Mouse (Mus musculus) midbrain, embryonic 15.5 days (tissue): ENCODE results near the gene Tmod2. TPM values are rescaled to one million over a fixed set of nuclear protein-coding genes. Genes with fewer than 3 reads are reported as not detected.
A peak's percentile ranks its signal among the peaks of the same experiment; 100 is the strongest.
"Not testable (repeated sequence)": the region's sequence is repeated elsewhere in the genome, so short reads cannot be mapped to it uniquely, and the experiment has no call there.

Experiments
- ATAC-seq: fragments of 200-750 bp; cut with Nextera tagmentation; replicated peaks from 2 replicates; pipeline ENCODE4 v1.8.0; 2017; ENCODE audit warnings: moderate TSS enrichment
- H3K27ac ChIP-seq: fragments of 300-500 bp; sonication (generic); 2 replicates; pipeline ENCODE4 v1.5.1; 2015; ENCODE audit warnings: mild to moderate bottlenecking, inconsistent platforms
- H3K27me3 ChIP-seq: fragments of 300-500 bp; sonication (generic); replicated peaks from 2 replicates; pipeline ENCODE4 v1.6.1; 2015; ENCODE audit warnings: inconsistent platforms
- H3K36me3 ChIP-seq: fragments of 300-500 bp; sonication (generic); replicated peaks from 2 replicates; pipeline ENCODE4 v1.6.1; 2015; ENCODE audit warnings: inconsistent platforms
- H3K4me1 ChIP-seq: fragments of 300-500 bp; sonication (generic); 2 replicates; pipeline ENCODE4 v1.6.1; 2015; ENCODE audit warnings: inconsistent platforms
- H3K4me2 ChIP-seq: fragments of 300-500 bp; sonication (generic); 2 replicates; pipeline ENCODE4 v1.6.1; 2015; ENCODE audit warnings: inconsistent platforms, mild to moderate bottlenecking, moderate library complexity
- H3K4me3 ChIP-seq: fragments of 300-500 bp; sonication (generic); 2 replicates; pipeline ENCODE4 v1.5.1; 2015; ENCODE audit warnings: mild to moderate bottlenecking, inconsistent platforms
- H3K9ac ChIP-seq: fragments of 300-500 bp; sonication (generic); 2 replicates; pipeline ENCODE4 v1.6.1; 2015; ENCODE audit warnings: mild to moderate bottlenecking, inconsistent platforms
- H3K9me3 ChIP-seq: fragments of 300-500 bp; sonication (generic); 2 replicates; pipeline ENCODE4 v1.6.1; 2016; ENCODE audit warnings: inconsistent platforms
- WGBS: fragments of 180-500 bp; shearing (Covaris S2); methylation state at CpG from one replicate; pipeline ENCODE4 v1.1.7; 2015; ENCODE audit warnings: mixed read lengths; 5-methylcytosine and 5-hydroxymethylcytosine counted together
- polyA plus RNA-seq: library from polyadenylated mRNA; unstranded; fragments of >200 nt; fragmentation: Nextera tagmentation; extraction: Ambion mirVana; gene quantifications from 2 replicates; pipeline ENCODE4 v1.2.1, GENCODE M21; 2015

The Tmod2 gene
- polyA plus RNA-seq, 1 experiment from 2014 or later = 308 TPM

GRCm38 (mm10) chr9:75536422-75536821 lies 74.7 kb downstream of the Tmod2 start:
- Histone ChIP-seq H3K27me3 (no peaks in the 10 kb centered on the region), H3K4me2 (no peak overlapping the region), H3K27ac (0 out of 2 replicates have a peak overlapping the region, but pooled peaks have one; percentile 41), H3K4me3 (no peak overlapping the region), H3K36me3 (no peaks in the 10 kb centered on the region), H3K4me1 (peaks cover 4% of the 10 kb centered on the region; the same call in 1 of the 2 replicates), H3K9ac (no peak overlapping the region), H3K9me3 (no peaks in the 10 kb centered on the region)
- no peak for ATAC-seq
- 69% methylated on average over 1 of the region's 1 CpGs for WGBS

- no peak overlapping the region for H3K9ac ChIP-seq
- H3K4me3 ChIP-seq = no peak overlapping the region
- H3K27ac ChIP-seq = no peak overlapping the region
- no peak overlapping the region for H3K4me2 ChIP-seq
- peaks cover 5% of the 10 kb centered on the region; the same call in 1 of the 2 replicates for H3K36me3 ChIP-seq
- peaks cover 4% of the 10 kb centered on the region; the same call in 1 of the 2 replicates for H3K4me1 ChIP-seq
- no peak for ATAC-seq
- no peaks in the 10 kb centered on the region for H3K9me3 ChIP-seq
- WGBS = 93% methylated on average over 8 of the region's 8 CpGs
- H3K27me3 ChIP-seq = no peaks in the 10 kb centered on the region
These were observed 76.6 kb downstream of the Tmod2 start for GRCm38 (mm10) chr9:75534431-75534962.

DNA sequence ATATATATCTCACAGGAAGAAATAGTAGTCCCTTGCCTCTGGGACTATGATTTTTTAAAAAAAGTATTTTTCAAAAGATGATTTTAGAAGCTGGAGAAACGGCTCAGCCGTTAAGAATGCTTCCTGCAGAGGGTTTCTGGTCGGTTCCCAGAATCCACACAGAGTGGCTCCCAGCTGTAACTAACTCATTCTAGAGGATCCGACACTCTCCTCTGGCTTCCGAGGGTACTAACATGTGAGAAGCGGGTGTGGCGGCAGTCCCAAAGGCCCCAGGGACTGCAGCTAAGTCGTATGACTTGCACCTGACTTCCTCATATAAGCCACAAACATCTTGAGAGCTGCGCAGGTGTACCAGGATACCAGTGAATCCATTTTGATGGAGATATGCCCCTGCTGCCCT lies 78.1 kb downstream of the Tmod2 start:
- not testable (repeated sequence) for H3K27ac ChIP-seq, H3K36me3 ChIP-seq, H3K9me3 ChIP-seq, H3K27me3 ChIP-seq, H3K4me2 ChIP-seq, ATAC-seq, H3K4me1 ChIP-seq, H3K9ac ChIP-seq, H3K4me3 ChIP-seq
- 78% methylated on average over 9 of the region's 9 CpGs for WGBS

- H3K36me3 ChIP-seq = peaks cover 8% of the 10 kb centered on the region; the same call in 1 of the 2 replicates
These were observed 78.7 kb downstream of the Tmod2 start for GRCm38 (mm10) chr9:75532461-75532860.

GRCm38 (mm10) chr9:75529358-75529757 lies 81.8 kb downstream of the Tmod2 start:
- no peak overlapping the region for H3K9ac ChIP-seq
- peaks cover 8% of the 10 kb centered on the region; the same call in 1 of the 2 replicates for H3K36me3 ChIP-seq
- no peaks in the 10 kb centered on the region for H3K27me3 ChIP-seq
- no peak overlapping the region for H3K4me3 ChIP-seq
- H3K27ac ChIP-seq = no peak overlapping the region
- no peak for ATAC-seq
- H3K9me3 ChIP-seq = no peaks in the 10 kb centered on the region
- 59% methylated on average over 5 of the region's 5 CpGs for WGBS
- no peak overlapping the region for H3K4me2 ChIP-seq
- H3K4me1 ChIP-seq = no peaks in the 10 kb centered on the region

More at GRCm38 (mm10) chr9:75532461-75532860, 78.7 kb downstream of the Tmod2 start:
- H3K4me3 ChIP-seq = no peak overlapping the region
- H3K27ac ChIP-seq = no peak overlapping the region
- H3K27me3 ChIP-seq = no peaks in the 10 kb centered on the region
- no peak overlapping the region for H3K4me2 ChIP-seq
- no peak for ATAC-seq
- WGBS = 95% methylated on average over 7 of the region's 7 CpGs
- no peaks in the 10 kb centered on the region for H3K9me3 ChIP-seq
- H3K4me1 ChIP-seq = peaks cover 4% of the 10 kb centered on the region; the same call in 1 of the 2 replicates
- H3K9ac ChIP-seq = no peak overlapping the region

- no peak overlapping the region for H3K4me3 ChIP-seq
- no peak for ATAC-seq
- WGBS = 97% methylated on average over 9 of the region's 9 CpGs
- H3K9ac ChIP-seq = no peak overlapping the region
- H3K36me3 ChIP-seq = peaks cover 8% of the 10 kb centered on the region; the same call in 1 of the 2 replicates
- no peaks in the 10 kb centered on the region for H3K4me1 ChIP-seq
- H3K4me2 ChIP-seq = no peak overlapping the region
- H3K9me3 ChIP-seq = no peaks in the 10 kb centered on the region
- H3K27me3 ChIP-seq = no peaks in the 10 kb centered on the region
- no peak overlapping the region for H3K27ac ChIP-seq
These were observed 83.0 kb downstream of the Tmod2 start for GRCm38 (mm10) chr9:75528096-75528495.

- 0 out of 2 replicates have a peak, but pooled peaks have one; percentile 48 for ATAC-seq
- 81% methylated on average over 13 of the region's 13 CpGs for WGBS
- peaks cover 8% of the 10 kb centered on the region; the same call in 1 of the 2 replicates for H3K36me3 ChIP-seq
- no peak overlapping the region for H3K9ac ChIP-seq
- H3K4me2 ChIP-seq = no peak overlapping the region
- H3K27ac ChIP-seq = no peak overlapping the region
- H3K27me3 ChIP-seq = no peaks in the 10 kb centered on the region
- H3K4me1 ChIP-seq = no peaks in the 10 kb centered on the region
- no peak overlapping the region for H3K4me3 ChIP-seq
- H3K9me3 ChIP-seq = no peaks in the 10 kb centered on the region
These were observed 83.6 kb downstream of the Tmod2 start for GRCm38 (mm10) chr9:75527368-75528059.

DNA sequence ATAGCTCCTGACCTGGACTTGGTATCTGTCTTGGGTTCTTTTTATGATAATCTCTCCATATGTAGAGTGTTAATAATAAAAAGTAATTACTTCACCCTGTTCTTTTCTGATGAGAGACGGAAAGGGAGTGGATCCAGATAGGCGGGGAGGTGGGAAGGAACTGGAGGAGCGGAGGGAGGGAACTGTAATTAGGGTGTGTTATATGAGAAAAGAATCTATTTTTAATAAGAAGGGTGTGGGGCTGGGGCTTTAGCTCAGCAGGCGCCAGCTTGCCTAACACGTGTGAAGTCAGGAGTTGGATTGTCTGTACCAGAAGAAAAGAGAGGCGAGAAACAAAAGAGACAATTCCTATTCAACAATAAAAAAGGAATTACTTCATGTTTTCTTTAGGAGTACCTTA lies 87.5 kb downstream of the Tmod2 start:
- Histone ChIP-seq H3K36me3 (0 out of 2 replicates have a peak, but pooled peaks cover 3% of the 10 kb centered on the region), H3K9me3 (no peaks in the 10 kb centered on the region), H3K9ac (no peak overlapping the region), H3K4me1 (no peaks in the 10 kb centered on the region), H3K4me3 (no peak overlapping the region), H3K27ac (no peak overlapping the region), H3K4me2 (no peak overlapping the region), H3K27me3 (no peaks in the 10 kb centered on the region)
- 45% methylated on average over 6 of the region's 6 CpGs for WGBS
- ATAC-seq = no peak

DNA sequence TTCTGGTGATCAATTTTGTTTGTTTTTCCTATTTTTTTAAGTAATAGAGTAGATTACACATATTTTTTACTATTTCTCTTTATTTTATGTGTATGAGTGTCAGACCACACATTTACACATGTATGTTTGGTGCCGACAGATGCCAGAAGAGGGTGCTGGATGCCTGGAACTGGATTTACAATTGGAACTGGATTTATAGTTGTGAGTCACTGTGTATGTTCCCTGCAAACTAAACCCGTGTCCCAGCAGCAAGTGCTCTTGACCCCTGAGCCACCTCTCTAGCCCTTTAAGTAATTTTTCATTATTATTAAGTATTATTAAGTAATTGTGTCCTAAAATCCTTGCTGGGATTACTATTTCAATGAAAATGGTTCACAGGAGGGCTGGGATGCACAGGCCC lies 88.9 kb downstream of the Tmod2 start:
- WGBS = 76% methylated on average over 2 of the region's 2 CpGs
- Histone ChIP-seq H3K27me3 (no peaks in the 10 kb centered on the region), H3K9me3 (no peaks in the 10 kb centered on the region), H3K4me2 (no peak overlapping the region), H3K4me1 (no peaks in the 10 kb centered on the region), H3K27ac (no peak overlapping the region), H3K4me3 (no peak overlapping the region), H3K9ac (no peak overlapping the region), H3K36me3 (no peaks in the 10 kb centered on the region)
- no peak for ATAC-seq

DNA sequence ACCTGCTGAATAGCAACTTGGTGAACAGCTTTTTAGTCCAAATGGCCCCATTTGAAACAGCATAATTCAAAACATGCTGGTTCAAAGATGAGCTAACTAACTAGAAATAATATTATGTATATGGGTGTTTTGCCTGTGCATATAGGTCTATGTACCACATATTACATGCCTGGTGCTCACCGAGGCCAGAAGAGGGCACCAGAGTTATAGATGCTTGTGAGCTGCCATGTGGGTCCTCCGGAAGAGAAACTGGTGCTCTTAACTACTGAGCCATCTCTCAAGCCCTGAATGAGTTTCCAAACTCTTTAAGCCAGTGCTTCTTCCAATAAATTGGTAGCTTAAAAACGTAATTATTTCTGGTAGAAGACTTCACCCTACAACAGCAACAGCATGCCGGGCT lies 89.3 kb downstream of the Tmod2 start:
- no peak overlapping the region for H3K4me2 ChIP-seq
- WGBS = 57% methylated on average over 4 of the region's 4 CpGs
- no peaks in the 10 kb centered on the region for H3K9me3 ChIP-seq
- no peak for ATAC-seq
- H3K36me3 ChIP-seq = no peaks in the 10 kb centered on the region
- H3K4me3 ChIP-seq = no peak overlapping the region
- no peak overlapping the region for H3K9ac ChIP-seq
- H3K27ac ChIP-seq = no peak overlapping the region
- no peaks in the 10 kb centered on the region for H3K27me3 ChIP-seq
- no peaks in the 10 kb centered on the region for H3K4me1 ChIP-seq

DNA sequence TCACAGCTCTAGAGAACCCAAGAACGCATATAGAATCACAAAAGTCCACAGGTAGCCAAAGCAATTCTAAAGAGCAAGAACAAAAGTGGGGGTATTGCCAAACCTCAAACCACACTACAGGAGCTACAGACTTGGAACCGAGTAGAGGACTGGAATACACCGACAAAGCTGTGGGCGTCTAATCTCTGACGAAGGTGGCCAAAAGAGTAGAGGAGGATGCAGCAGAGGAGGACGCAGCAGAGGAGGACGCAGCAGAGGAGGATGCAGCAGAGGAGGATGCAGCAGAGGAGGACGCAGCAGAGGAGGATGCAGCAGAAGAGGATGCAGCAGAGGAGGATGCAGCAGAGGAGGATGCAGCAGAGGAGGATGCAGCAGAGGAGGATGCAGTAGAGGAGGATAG lies 90.2 kb downstream of the Tmod2 start:
- Histone ChIP-seq H3K4me2 (no peak overlapping the region), H3K4me3 (no peak overlapping the region), H3K9ac (no peak overlapping the region), H3K27me3 (no peaks in the 10 kb centered on the region), H3K9me3 (no peaks in the 10 kb centered on the region), H3K36me3 (no peaks in the 10 kb centered on the region), H3K27ac (no peak overlapping the region), H3K4me1 (no peaks in the 10 kb centered on the region)
- ATAC-seq = no peak
- 92% methylated on average over 8 of the region's 8 CpGs for WGBS

DNA sequence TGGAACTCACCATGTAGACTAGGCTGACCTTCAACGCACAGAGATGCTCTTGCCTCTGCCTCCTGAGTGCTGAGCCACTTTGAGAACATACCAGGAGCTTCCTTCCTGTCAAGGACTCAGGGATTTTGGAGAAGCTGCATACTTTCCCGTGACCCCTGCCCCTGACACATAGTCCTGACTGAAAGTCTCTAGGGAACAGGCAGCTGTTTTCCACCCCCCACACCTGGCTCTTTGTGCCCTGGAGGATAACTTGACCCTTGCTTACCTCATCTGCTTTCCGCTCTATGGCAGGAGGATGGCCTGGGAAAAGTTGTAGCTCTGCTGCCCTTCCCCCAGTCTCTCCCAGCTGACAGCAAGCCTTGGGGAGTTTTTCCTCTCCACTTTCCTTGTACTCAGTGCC lies 93.4 kb downstream of the Tmod2 start:
- no peak overlapping the region for H3K9ac ChIP-seq
- 81% methylated on average over 3 of the region's 3 CpGs for WGBS
- H3K27me3 ChIP-seq = no peaks in the 10 kb centered on the region
- H3K36me3 ChIP-seq = 0 out of 2 replicates have a peak, but pooled peaks cover 2% of the 10 kb centered on the region
- H3K9me3 ChIP-seq = no peaks in the 10 kb centered on the region
- no peak overlapping the region for H3K4me3 ChIP-seq
- H3K4me1 ChIP-seq = no peaks in the 10 kb centered on the region
- H3K4me2 ChIP-seq = no peak overlapping the region
- ATAC-seq = no peak
- no peak overlapping the region for H3K27ac ChIP-seq
